9 mouse cellular contexts compared by ENCODE assay signal in the genomic region with DNA sequence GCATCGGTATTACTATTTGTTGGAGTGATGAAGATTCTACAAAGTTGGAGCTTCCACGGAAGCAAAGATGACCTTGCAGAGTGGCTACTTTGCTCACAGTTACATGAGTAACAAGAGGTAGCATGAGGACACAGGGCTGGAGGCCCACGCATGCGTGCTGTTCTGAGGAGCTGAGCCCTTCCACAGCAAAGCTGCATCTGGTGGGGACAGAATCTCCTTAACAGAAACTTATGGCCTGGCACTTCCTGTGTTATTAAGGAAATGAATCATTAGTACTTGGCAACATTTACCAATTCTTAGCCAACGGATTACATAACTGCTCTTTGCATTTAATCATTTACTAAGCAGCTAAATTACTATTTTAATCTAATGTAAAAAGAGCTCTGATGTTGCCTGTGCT.
A peak's percentile ranks its signal among the peaks of the same experiment; 100 is the strongest.
DNase-seq lines count a peak whose midpoint lies in the region; ATAC-seq lines count a peak whose summit lies in the region.
"Had no signal": no experiment of that assay in that cellular context is flagged by ENCODE, and none has a peak within 500 bp of the region (broad histone marks: within the 10 kb centered on the region; RNA-seq: fewer than 3 reads in every experiment).

No protein-coding gene starts in this region.

- WGBS in forebrain, embryonic 12.5 days = 86% methylated on average over 5 of the region's 5 CpGs

- no peak overlapping the region for H3K9ac ChIP-seq in forebrain, embryonic 12.5 days
- H3K9ac ChIP-seq: forebrain, embryonic 13.5 days; lung, embryonic 15.5 days had no signal

- H3K4me2 ChIP-seq in forebrain, embryonic 12.5 days = no peak overlapping the region
- H3K4me2 ChIP-seq: forebrain, embryonic 13.5 days; lung, embryonic 15.5 days had no signal

- H3K27ac ChIP-seq in forebrain, embryonic 12.5 days = no peak overlapping the region
- H3K27ac ChIP-seq: forebrain, embryonic 13.5 days; lung, embryonic 15.5 days had no signal

- peak; percentile 29 for DNase-seq in adrenal gland, postnatal 14 days
- peak; percentile 11 to 58 for DNase-seq in frontal cortex, adult 2 months (ENCODE audit: extremely low spot score in 1 of 2, low spot score in 1 of 2)
- peak; percentile 64 for DNase-seq in layer of hippocampus, adult 11-12 months (ENCODE audit: low spot score)
- peak; percentile 56 for DNase-seq in lung, postnatal 36 days
- DNase-seq in yolk sac, embryonic 10.5 days (ENCODE audit: low spot score) = no peak
- DNase-seq in cerebellum, postnatal 25 days = no peak

- H3K4me3 ChIP-seq in forebrain, embryonic 12.5 days (replicated peaks) = no peak overlapping the region
- H3K4me3 ChIP-seq: forebrain, embryonic 13.5 days; lung, embryonic 15.5 days had no signal

- H3K4me1 ChIP-seq in forebrain, embryonic 12.5 days = no peaks in the 10 kb centered on the region
- H3K4me1 ChIP-seq: forebrain, embryonic 13.5 days; lung, embryonic 15.5 days had no signal

- H3K27me3 ChIP-seq in forebrain, embryonic 12.5 days = no peaks in the 10 kb centered on the region
- H3K27me3 ChIP-seq: forebrain, embryonic 13.5 days; lung, embryonic 15.5 days had no signal

- no peaks in the 10 kb centered on the region for H3K9me3 ChIP-seq in forebrain, embryonic 12.5 days
- H3K9me3 ChIP-seq: forebrain, embryonic 13.5 days; lung, embryonic 15.5 days had no signal

- no peak for ATAC-seq in forebrain, embryonic 12.5 days (ENCODE audit: low FRiP score)
- ATAC-seq: forebrain, embryonic 13.5 days had no signal

- H3K36me3 ChIP-seq in forebrain, embryonic 12.5 days (replicated peaks) = no peaks in the 10 kb centered on the region
- H3K36me3 ChIP-seq: lung, embryonic 15.5 days had no signal

Comparison
In these comparisons a context has a peak if more than half of its experiments do, and no peak if none do; other contexts are left out.
1. DNase-seq: peak in adrenal gland, postnatal 14 days (single experiment), frontal cortex, adult 2 months (2 of 2), layer of hippocampus, adult 11-12 months (single experiment) and lung, postnatal 36 days (single experiment); none in yolk sac, embryonic 10.5 days (single experiment) and cerebellum, postnatal 25 days (0 of 2).